Mouse (Mus musculus) megakaryocyte, embryonic 14.5 days (primary cell): Measurements from ENCODE around the gene Gm21887. TPM values are rescaled to one million over a fixed set of nuclear protein-coding genes. Genes with fewer than 3 reads are reported as not detected.
"Not testable (repeated sequence)": the region's sequence is repeated elsewhere in the genome, so short reads cannot be mapped to it uniquely, and the experiment has no call there.

Source experiments
- H3K27me3 ChIP-seq: replicated peaks from 2 replicates; pipeline ENCODE3; 2012; ENCODE audit warnings: inconsistent platforms
- H3K36me3 ChIP-seq: replicated peaks from 2 replicates; pipeline ENCODE3; 2012; ENCODE audit warnings: low read length, inconsistent platforms, mixed read lengths
- H3K4me1 ChIP-seq: 2 replicates; pipeline ENCODE4 v1.6.1; 2012; ENCODE audit warnings: inconsistent platforms
- H3K4me3 ChIP-seq: replicated peaks from 2 replicates; pipeline ENCODE3; 2012; ENCODE audit warnings: moderate library complexity, mild to moderate bottlenecking, inconsistent platforms
- H3K9me3 ChIP-seq: 2 replicates; pipeline ENCODE4 v1.6.1; 2012; ENCODE audit warnings: inconsistent platforms
- polyA plus RNA-seq: library from polyadenylated mRNA; stranded (reverse); fragments of >175 nt; gene quantifications from 2 replicates; pipeline ENCODE4 v1.2.3, GENCODE M21; 2012; ENCODE audit warnings: low replicate concordance; ENCODE audit not compliant: insufficient read depth

The Gm21887 gene
- polyA plus RNA-seq, 1 experiment = 1,328 TPM

DNA sequence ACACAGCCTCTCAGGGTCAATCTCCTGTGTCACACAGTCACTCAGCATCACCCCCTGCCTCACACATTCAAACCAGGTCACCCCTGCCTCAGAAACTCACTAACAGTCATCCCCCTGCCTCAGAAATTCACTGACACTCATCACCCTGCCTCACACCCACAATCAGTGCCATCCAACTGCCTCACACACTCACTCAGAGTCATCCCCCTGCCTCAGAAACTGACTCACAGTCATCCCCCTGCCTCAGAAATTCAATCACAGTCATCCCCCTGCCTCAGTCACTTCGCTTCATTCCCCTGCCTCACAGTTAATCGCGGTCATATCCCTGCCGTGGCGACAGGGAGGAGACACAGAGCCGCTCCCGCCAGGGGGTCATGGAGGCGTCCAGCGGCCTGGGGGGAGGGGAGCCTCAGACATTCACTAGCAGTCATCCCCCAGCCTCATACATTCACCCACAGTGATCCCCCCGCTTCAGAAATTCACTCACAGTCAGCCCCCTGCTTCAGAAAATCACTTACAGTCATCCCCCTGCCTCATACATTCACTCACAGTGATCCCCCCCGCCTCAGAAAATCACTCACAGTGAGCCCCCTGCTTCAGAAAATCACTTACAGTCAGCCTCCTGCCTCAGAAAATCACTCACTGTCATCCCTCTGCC, 10.1 kb upstream of the Gm21887 start:
- Histone ChIP-seq H3K27me3 (peaks cover 15% of the 10 kb centered on the region), H3K9me3 (peaks cover 58% of the 10 kb centered on the region), H3K4me3 (peak overlapping the region; percentile 0), H3K4me1 (peaks cover 23% of the 10 kb centered on the region)
- not testable (repeated sequence) for H3K36me3 ChIP-seq

DNA sequence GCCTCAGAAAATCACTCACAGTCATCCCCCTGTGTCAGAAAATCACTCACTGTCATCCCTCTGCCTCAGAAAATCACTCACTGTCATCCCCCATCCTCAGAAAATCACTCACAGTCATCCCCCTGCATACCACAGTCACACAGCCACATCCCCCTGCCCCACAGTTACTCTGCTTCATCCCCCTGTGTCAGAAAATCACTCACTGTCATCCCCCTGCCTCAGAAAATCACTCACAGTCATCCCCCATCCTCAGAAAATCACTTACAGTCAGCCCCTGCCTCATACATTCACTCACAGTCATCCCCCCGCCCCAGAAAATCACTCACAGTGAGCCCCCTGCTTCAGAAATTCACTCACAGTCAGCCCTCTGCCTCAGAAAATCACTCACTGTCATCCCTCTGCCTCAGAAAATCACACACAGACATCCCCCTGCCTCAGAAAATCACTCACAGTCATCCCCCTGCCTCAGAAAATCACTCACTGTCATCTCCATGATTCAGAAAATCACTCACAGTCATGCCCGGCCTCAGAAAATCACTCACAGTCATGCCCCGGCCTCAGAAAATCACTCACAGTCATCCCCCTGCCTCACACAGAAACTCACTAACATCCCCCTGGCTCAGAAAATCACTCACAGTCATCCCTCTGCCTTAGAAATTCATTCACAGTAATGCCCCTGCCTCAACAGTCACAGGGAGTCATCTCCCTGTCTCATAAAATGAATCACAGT, 9.4 kb upstream of the Gm21887 start:
- not testable (repeated sequence) for H3K36me3 ChIP-seq
- H3K4me1 ChIP-seq = peaks cover 23% of the 10 kb centered on the region
- H3K9me3 ChIP-seq = peaks cover 53% of the 10 kb centered on the region

DNA sequence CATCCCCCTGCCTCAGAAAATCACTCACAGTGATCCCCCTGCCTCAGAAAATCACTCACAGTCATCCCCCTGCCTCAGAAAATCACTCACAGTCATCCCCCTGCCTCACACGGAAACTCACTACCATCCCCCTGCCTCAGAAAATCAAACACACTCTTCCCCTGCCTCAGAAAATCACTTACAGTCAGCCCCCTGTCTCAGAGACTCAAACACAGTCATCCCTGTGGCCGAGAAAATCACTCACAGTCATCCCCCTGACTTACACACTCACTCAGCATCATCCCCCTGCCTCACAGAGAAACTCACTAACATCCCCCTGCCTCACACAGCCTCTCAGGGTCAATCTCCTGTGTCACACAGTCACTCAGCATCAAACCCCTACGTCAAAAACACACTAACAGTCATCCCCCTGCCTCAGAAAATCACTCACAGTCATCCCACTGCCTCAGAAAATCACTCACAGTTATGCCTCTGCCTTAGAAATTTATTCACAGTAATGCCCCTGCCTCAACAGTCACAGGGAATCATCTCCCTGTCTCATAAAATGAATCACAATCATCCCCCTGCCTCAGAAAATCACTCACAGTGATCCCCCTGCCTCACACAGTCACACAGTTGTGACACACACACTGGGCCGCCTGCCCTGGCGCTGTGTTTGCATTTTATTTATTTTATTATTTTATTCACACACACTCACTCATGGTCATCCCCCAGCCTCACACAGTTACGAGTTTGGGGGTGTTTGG, 8.6 kb upstream of the Gm21887 start:
- Histone ChIP-seq H3K9me3 (peaks cover 52% of the 10 kb centered on the region), H3K27me3 (peaks cover 13% of the 10 kb centered on the region), H3K4me1 (peaks cover 21% of the 10 kb centered on the region)
- not testable (repeated sequence) for H3K4me3 ChIP-seq, H3K36me3 ChIP-seq

More for the DNA sequence above, 9.4 kb upstream of the Gm21887 start:
- not testable (repeated sequence) for H3K4me3 ChIP-seq
- H3K27me3 ChIP-seq = peaks cover 14% of the 10 kb centered on the region

DNA sequence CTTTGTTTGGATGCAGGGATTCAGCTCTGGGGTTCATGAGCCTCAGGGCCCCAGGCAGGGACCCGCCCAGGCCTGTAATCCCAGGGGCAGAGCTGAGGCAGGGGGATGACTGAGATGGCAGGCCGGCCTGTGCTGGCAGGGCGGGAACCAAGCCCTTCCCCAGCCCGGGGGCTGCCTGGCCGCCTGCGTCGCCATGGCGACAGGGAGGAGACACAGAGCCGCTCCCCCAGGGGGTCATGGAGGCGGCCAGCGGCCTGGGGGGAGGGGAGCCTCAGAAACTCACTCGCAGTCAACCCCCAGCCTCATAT, 8.1 kb upstream of the Gm21887 start:
- Histone ChIP-seq H3K4me1 (peaks cover 18% of the 10 kb centered on the region), H3K27me3 (peaks cover 11% of the 10 kb centered on the region), H3K9me3 (peaks cover 50% of the 10 kb centered on the region)
- not testable (repeated sequence) for H3K36me3 ChIP-seq, H3K4me3 ChIP-seq

DNA sequence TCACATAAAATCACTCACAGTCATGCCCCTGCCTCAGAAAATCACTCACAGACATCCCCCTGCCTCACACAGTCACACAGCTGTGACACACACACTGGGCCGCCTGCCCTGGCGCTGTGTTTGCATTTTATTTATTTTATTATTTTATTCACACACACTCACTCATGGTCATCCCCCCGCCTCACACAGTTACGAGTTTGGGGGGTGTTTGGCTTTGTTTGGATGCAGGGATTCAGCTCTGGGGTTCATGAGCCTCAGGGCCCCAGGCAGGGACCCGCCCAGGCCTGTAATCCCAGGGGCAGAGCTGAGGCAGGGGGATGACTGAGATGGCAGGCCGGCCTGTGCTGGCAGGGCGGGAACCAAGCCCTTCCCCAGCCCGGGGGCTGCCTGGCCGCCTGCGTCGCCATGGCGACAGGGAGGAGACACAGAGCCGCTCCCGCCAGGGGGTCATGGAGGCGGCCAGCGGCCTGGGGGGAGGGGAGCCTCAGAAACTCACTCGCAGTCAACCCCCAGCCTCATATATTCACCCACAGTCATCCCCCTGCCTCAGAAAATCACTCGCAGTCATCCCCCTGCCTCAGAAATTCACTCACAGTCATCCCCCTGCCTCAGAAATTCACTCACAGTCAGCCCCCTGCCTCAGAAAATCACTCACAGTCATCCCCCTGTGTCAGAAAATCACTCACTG, 6.8 kb upstream of the Gm21887 start:
- H3K4me3 ChIP-seq = not testable (repeated sequence)

DNA sequence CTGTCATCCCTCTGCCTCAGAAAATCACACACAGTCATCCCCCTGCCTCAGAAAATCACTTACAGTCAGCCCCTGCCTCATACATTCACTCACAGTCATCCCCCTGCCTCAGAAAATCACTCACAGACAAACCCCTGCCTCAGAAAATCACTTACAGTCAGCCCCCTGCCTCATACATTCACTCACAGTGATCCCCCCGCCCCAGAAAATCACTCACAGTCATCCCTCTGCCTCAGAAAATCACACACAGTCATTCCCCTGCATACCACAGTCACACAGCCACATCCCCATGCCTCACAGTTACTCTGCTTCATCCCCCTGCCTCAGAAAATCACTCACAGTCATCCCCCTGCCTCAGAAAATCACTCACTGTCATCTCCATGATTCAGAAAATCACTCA, 5.9 kb upstream of the Gm21887 start:
- not testable (repeated sequence) for H3K4me3 ChIP-seq, H3K36me3 ChIP-seq, H3K4me1 ChIP-seq, H3K27me3 ChIP-seq
- peaks cover 50% of the 10 kb centered on the region for H3K9me3 ChIP-seq

More for the DNA sequence above, 6.8 kb upstream of the Gm21887 start:
- H3K9me3 ChIP-seq = peaks cover 48% of the 10 kb centered on the region
- H3K27me3 ChIP-seq, H3K4me1 ChIP-seq, H3K36me3 ChIP-seq: not testable (repeated sequence)

DNA sequence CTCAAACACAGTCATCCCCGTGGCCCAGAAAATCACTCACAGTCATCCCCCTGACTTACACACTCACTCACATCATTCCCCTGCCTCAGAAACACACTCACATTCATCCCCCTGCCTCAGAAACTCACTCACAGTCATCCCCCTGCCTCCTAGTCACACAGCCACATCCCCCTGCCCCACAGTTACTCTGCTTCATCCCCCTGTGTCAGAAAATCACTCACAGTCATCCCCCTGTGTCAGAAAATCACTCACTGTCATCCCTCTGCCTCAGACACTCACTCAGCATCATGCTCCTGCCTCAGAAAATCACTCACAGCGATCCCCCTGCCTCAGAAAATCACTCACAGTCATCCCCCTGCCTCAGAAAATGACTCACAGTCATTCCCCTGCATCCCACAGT, 5.2 kb upstream of the Gm21887 start:
- H3K27me3 ChIP-seq, H3K36me3 ChIP-seq: not testable (repeated sequence)
- H3K9me3 ChIP-seq = peaks cover 53% of the 10 kb centered on the region

DNA sequence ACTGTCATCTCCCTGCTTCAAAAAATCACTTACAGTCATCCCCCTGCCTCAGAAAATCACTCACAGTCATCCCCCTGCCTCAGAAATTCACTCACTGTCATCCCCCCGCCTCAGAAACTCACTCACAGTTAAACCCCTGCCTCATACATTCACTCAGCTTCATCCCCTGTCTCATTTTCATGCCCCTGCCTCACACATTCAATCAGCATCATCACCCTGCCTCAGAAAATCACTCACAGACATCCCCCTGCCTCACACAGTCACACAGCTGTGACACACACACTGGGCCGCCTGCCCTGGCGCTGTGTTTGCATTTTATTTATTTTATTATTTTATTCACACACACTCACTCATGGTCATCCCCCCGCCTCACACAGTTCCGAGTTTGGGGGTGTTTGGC, 4.7 kb upstream of the Gm21887 start:
- peaks cover 56% of the 10 kb centered on the region for H3K9me3 ChIP-seq
- H3K27me3 ChIP-seq = not testable (repeated sequence)

More for the DNA sequence above, 5.2 kb upstream of the Gm21887 start:
- H3K4me1 ChIP-seq, H3K4me3 ChIP-seq: not testable (repeated sequence)

DNA sequence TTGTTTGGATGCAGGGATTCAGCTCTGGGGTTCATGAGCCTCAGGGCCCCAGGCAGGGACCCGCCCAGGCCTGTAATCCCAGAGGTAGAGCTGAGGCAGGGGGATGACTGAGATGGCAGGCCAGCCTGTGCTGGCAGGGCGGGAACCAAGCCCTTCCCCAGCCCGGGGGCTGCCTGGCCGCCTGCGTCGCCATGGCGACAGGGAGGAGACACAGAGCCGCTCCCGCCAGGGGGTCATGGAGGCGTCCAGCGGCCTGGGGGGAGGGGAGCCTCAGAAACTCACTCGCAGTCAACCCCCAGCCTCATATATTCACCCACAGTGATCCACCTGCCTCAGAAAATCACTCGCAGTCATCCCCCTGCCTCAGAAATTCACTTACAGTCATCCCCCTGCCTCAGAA, 4.3 kb upstream of the Gm21887 start:
- H3K4me3 ChIP-seq, H3K4me1 ChIP-seq, H3K27me3 ChIP-seq, H3K36me3 ChIP-seq: not testable (repeated sequence)
- peaks cover 58% of the 10 kb centered on the region for H3K9me3 ChIP-seq

More for the DNA sequence above, 4.7 kb upstream of the Gm21887 start:
- not testable (repeated sequence) for H3K36me3 ChIP-seq, H3K4me3 ChIP-seq, H3K4me1 ChIP-seq

DNA sequence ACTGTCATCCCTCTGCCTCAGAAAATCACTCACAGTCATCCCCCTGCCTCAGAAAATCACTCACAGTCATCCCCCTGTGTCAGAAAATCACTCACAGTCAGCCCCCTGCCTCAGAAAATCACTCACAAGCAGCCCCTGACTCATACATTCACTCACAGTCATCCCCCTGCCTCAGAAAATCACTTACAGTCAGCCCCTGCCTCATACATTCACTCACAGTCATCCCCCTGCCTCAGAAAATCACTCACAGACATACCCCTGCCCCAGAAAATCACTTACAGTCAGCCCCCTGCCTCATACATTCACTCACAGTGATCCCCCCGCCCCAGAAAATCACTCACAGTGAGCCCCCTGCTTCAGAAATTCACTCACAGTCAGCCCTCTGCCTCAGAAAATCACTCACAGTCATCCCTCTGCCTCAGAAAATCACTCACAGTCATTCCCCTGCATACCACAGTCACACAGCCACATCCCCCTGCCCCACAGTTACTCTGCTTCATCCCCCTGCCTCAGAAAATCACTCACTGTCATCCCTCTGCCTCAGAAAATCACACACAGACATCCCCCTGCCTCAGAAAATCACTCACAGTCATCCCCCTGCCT, 3.7 kb upstream of the Gm21887 start:
- peaks cover 55% of the 10 kb centered on the region for H3K9me3 ChIP-seq
- not testable (repeated sequence) for H3K36me3 ChIP-seq, H3K4me1 ChIP-seq, H3K27me3 ChIP-seq, H3K4me3 ChIP-seq

DNA sequence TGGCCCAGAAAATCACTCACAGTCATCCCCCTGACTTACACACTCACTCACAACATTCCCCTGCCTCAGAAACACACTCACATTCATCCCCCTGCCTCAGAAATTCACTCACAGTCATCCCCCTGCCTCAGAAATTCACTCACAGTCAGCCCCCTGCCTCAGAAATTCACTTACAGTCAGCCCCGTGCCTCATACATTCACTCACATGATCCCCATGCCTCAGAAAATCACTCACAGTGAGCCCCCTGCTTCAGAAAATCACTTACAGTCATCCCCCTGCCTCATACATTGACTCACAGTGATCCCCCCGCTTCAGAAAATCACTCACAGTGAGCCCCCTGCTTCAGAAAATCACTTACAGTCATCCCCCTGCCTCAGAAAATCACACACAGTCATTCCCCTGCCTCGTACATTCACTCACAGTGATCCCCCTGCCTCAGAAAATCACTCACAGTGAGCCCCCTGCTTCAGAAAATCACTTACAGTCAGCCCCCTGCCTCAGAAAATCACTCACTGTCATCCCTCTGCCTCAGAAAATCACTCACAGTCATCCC, 2.7 kb upstream of the Gm21887 start:
- not testable (repeated sequence) for H3K27me3 ChIP-seq, H3K36me3 ChIP-seq, H3K4me3 ChIP-seq, H3K4me1 ChIP-seq
- peaks cover 57% of the 10 kb centered on the region for H3K9me3 ChIP-seq

DNA sequence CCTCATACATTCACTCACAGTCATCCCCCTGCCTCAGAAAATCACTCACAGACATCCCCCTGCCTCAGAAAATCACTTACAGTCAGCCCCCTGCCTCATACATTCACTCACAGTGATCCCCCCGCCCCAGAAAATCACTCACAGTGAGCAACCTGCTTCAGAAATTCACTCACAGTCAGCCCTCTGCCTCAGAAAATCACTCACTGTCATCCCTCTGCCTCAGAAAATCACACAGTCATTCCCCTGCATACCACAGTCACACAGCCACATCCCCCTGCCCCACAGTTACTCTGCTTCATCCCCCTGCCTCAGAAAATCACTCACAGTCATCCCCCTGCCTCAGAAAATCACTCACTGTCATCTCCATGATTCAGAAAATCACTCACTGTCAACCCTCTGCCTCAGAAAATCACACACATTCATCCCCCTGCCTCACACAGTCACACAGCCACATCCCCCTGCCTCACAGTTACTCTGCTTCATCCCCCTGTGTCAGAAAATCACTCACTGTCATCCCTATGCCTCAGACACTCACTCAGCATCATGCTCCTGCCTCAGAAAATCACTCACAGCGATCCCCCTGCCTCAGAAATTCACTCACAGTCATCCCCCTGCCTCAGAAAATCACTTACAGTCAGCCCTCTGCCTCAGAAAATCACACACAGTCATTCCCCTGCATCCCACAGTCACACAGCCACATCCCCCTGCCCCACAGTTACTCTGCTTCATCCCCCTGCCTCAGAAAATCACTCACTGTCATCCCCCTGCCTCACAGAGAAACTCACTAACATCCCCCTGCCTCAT, 1.9 kb upstream of the Gm21887 start:
- not testable (repeated sequence) for H3K4me3 ChIP-seq, H3K36me3 ChIP-seq, H3K27me3 ChIP-seq, H3K4me1 ChIP-seq
- H3K9me3 ChIP-seq = peaks cover 57% of the 10 kb centered on the region

DNA sequence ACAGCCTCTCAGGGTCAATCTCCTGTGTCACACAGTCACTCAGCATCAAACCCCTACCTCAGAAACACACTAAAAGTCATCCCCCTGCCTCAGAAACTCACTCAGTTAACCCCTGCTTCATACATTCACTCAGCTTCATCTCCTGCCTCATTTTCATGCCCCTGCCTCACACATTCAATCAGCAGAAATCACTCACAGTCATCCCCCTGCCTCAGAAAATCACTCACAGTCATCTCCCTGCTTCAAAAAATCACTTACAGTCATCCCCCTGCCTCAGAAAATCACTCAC, 1.3 kb upstream of the Gm21887 start:
- not testable (repeated sequence) for H3K4me1 ChIP-seq, H3K27me3 ChIP-seq, H3K4me3 ChIP-seq, H3K36me3 ChIP-seq
- H3K9me3 ChIP-seq = peaks cover 59% of the 10 kb centered on the region
